15 mouse cellular contexts compared by ENCODE assay signal in genomic region chr4:57547785-57548184, GRCm38 (mm10).
"Had no signal": no experiment of that assay in that cellular context is flagged by ENCODE, and none has a peak within 500 bp of the region (broad histone marks: within the 10 kb centered on the region; RNA-seq: fewer than 3 reads in every experiment).

No protein-coding gene starts in this region.

- H3K4me2 ChIP-seq: liver, embryonic 12.5 days; midbrain, embryonic 13.5 days; midbrain, embryonic 15.5 days; neural tube, embryonic 13.5 days; neural tube, embryonic 15.5 days had no signal

- H3K36me3 ChIP-seq: liver, embryonic 12.5 days; midbrain, embryonic 10.5 days; midbrain, embryonic 13.5 days; midbrain, embryonic 15.5 days; neural tube, embryonic 13.5 days; neural tube, embryonic 15.5 days had no signal

- DNase-seq: lung, adult 18-20 months; lung, postnatal 4 days; retina, postnatal 1 day; right cerebral cortex, postnatal 14 days; thymus, adult 2 months; thymus, postnatal 14 days; thymus, postnatal 36 days had no signal

- H3K9ac ChIP-seq: liver, embryonic 12.5 days; liver, embryonic 14.5 days; midbrain, embryonic 13.5 days; midbrain, embryonic 15.5 days; neural tube, embryonic 13.5 days; neural tube, embryonic 15.5 days had no signal

- H3K4me3 ChIP-seq: liver, embryonic 12.5 days; midbrain, embryonic 10.5 days; midbrain, embryonic 13.5 days; midbrain, embryonic 15.5 days; myocyte; neural tube, embryonic 13.5 days; neural tube, embryonic 15.5 days had no signal

- ATAC-seq: liver, embryonic 12.5 days; midbrain, embryonic 13.5 days; midbrain, embryonic 15.5 days had no signal

- H3K27ac ChIP-seq: liver, embryonic 12.5 days; liver, embryonic 14.5 days; midbrain, embryonic 10.5 days; midbrain, embryonic 13.5 days; midbrain, embryonic 15.5 days; neural tube, embryonic 13.5 days; neural tube, embryonic 15.5 days had no signal

- H3K27me3 ChIP-seq: liver, embryonic 12.5 days; midbrain, embryonic 13.5 days; midbrain, embryonic 15.5 days; neural tube, embryonic 13.5 days; neural tube, embryonic 15.5 days had no signal

- H3K4me1 ChIP-seq: liver, embryonic 12.5 days; neural tube, embryonic 15.5 days had no signal

- H3K9me3 ChIP-seq: liver, embryonic 12.5 days; midbrain, embryonic 10.5 days; midbrain, embryonic 13.5 days; midbrain, embryonic 15.5 days; neural tube, embryonic 13.5 days; neural tube, embryonic 15.5 days had no signal
